Mouse (Mus musculus) liver, embryonic 16.5 days (tissue): ENCODE results near the gene Tmem179b. TPM values are rescaled to one million over a fixed set of nuclear protein-coding genes. Genes with fewer than 3 reads are reported as not detected.

ENCODE experiments used
- microRNA-seq: library from miRNA; unstranded; fragments of <30 nt; microRNA quantifications from one replicate; pipeline ENCODE4, GENCODE M21; 2016
- polyA plus RNA-seq: library from polyadenylated mRNA; unstranded; fragments of >200 nt; fragmentation: Nextera tagmentation; extraction: Ambion mirVana; gene quantifications from 2 replicates; pipeline ENCODE4 v1.2.1, GENCODE M21; 2015

Tmem179b gene
- polyA plus RNA-seq, 1 experiment from 2014 or later, result 90.9 TPM

Small RNA genes within 50 kb of the gene (microRNA-seq; reads per million reads assigned to microRNA genes)
- 0.98 reads per million for gene Mir6992

Other genes starting within 250 kb of the Tmem179b start
- gene Slc22a8, start 183.2 kb downstream of the Tmem179b start, polyA plus RNA-seq, result 2.4 and 2.6 TPM in 2 replicates
- gene Slc22a6, start 156.4 kb downstream of the Tmem179b start, polyA plus RNA-seq, result 0.02 TPM in 1 of 2 replicates, not detected in the other
- gene Chrm1, start 110.7 kb downstream of the Tmem179b start, polyA plus RNA-seq, result 0.02 TPM in 1 of 2 replicates, not detected in the other
- 133 and 137 TPM in 2 replicates for gene Slc3a2, start 51.1 kb downstream of the Tmem179b start, polyA plus RNA-seq
- 40.0 and 48.3 TPM in 2 replicates for gene Wdr74, start 38.6 kb downstream of the Tmem179b start, polyA plus RNA-seq
- 0.45 and 0.63 TPM in 2 replicates for gene 1700092M07Rik, start 33.7 kb downstream of the Tmem179b start, polyA plus RNA-seq
- gene Stx5a, start 33.1 kb downstream of the Tmem179b start, polyA plus RNA-seq, result 57.8 and 59.8 TPM in 2 replicates
- gene Nxf1, start 17.4 kb downstream of the Tmem179b start, polyA plus RNA-seq, result 77.8 and 87.7 TPM in 2 replicates
- gene Tmem223, start 3.5 kb downstream of the Tmem179b start, polyA plus RNA-seq, result 48.1 and 50.9 TPM in 2 replicates
- 10.0 and 11.0 TPM in 2 replicates for gene Taf6l, start 11.9 kb upstream of the Tmem179b start, polyA plus RNA-seq
- gene Polr2g, start 24.1 kb upstream of the Tmem179b start, polyA plus RNA-seq, result 56.4 and 64.8 TPM in 2 replicates
- 1.0 and 1.5 TPM in 2 replicates for gene Zbtb3, start 28.1 kb upstream of the Tmem179b start, polyA plus RNA-seq
- 21.6 and 22.9 TPM in 2 replicates for gene Ttc9c, start 44.9 kb upstream of the Tmem179b start, polyA plus RNA-seq
- gene Hnrnpul2, start 45.5 kb upstream of the Tmem179b start, polyA plus RNA-seq, result 1.8 and 2.1 TPM in 2 replicates
- gene AC129217.1, start 55.3 kb upstream of the Tmem179b start, polyA plus RNA-seq, result not detected in 2 replicates
- gene Bscl2, start 63.0 kb upstream of the Tmem179b start, polyA plus RNA-seq, result 27.1 and 29.3 TPM in 2 replicates
- 0.22 and 0.51 TPM in 2 replicates for gene Gng3, start 64.7 kb upstream of the Tmem179b start, polyA plus RNA-seq
- 0.06 and 0.35 TPM in 2 replicates for gene Lrrn4cl, start 76.3 kb upstream of the Tmem179b start, polyA plus RNA-seq
- gene Ubxn1, start 97.0 kb upstream of the Tmem179b start, polyA plus RNA-seq, result 90.5 and 92.7 TPM in 2 replicates
- gene Uqcc3, start 106.5 kb upstream of the Tmem179b start, polyA plus RNA-seq, result 27.9 and 29.6 TPM in 2 replicates
- gene Lbhd1, start 109.3 kb upstream of the Tmem179b start, polyA plus RNA-seq, result 29.6 and 41.8 TPM in 2 replicates
- not detected in 2 replicates for gene Gm49403, start 109.5 kb upstream of the Tmem179b start, polyA plus RNA-seq
- gene 1810009A15Rik, start 114.4 kb upstream of the Tmem179b start, polyA plus RNA-seq, result 38.6 and 43.2 TPM in 2 replicates
- not detected in 2 replicates for gene Gm49416, start 114.5 kb upstream of the Tmem179b start, polyA plus RNA-seq
- 18.3 and 21.1 TPM in 2 replicates for gene Ints5, start 118.5 kb upstream of the Tmem179b start, polyA plus RNA-seq
- 50.3 and 50.8 TPM in 2 replicates for gene Ganab, start 123.6 kb upstream of the Tmem179b start, polyA plus RNA-seq
- gene B3gat3, start 145.9 kb upstream of the Tmem179b start, polyA plus RNA-seq, result 19.8 and 20.5 TPM in 2 replicates
- gene Rom1, start 154.9 kb upstream of the Tmem179b start, polyA plus RNA-seq, result 2.4 and 2.6 TPM in 2 replicates
- 11.4 and 12.8 TPM in 2 replicates for gene Eml3, start 155.1 kb upstream of the Tmem179b start, polyA plus RNA-seq
- gene Mta2, start 167.4 kb upstream of the Tmem179b start, polyA plus RNA-seq, result 73.9 and 82.3 TPM in 2 replicates
- gene Tut1, start 179.4 kb upstream of the Tmem179b start, polyA plus RNA-seq, result 12.6 and 12.9 TPM in 2 replicates
- gene Eef1g, start 192.6 kb upstream of the Tmem179b start, polyA plus RNA-seq, result 153 and 172 TPM in 2 replicates
- gene Ahnak, start 214.8 kb upstream of the Tmem179b start, polyA plus RNA-seq, result 3.1 TPM in 2 replicates